Mouse (Mus musculus) adrenal gland, postnatal 4 days (tissue): Measurements from ENCODE around the gene Aco1. TPM values are rescaled to one million over a fixed set of nuclear protein-coding genes. Genes with fewer than 3 reads are reported as not detected.
"Not testable (repeated sequence)": the region's sequence is repeated elsewhere in the genome, so short reads cannot be mapped to it uniquely, and the experiment has no call there.

Experiments
- DNase-seq, 2 experiments: peaks; one replicate each; pipeline ENCODE4 v3.0.0; 2021 to 2022; ENCODE audit warnings: low spot score in 2 of 2, mixed read lengths in 2 of 2
- long read RNA-seq, 2 experiments: library from polyadenylated mRNA; stranded (forward); transcript quantifications; one replicate each; pipeline ENCODE4 v2.0.0; 2021
- total RNA-seq, 2 experiments: library from RNA; stranded (reverse); gene quantifications; 2 replicates each; pipeline ENCODE4 v1.2.3; 2021

Aco1 gene
- 100 to 1,000 TPM; 133 to 144 TPM for total RNA-seq
- long read RNA-seq, experiment 1, transcript Aco1-201 (21 exons, 3,832 nt): major isoform, 114 of 133 reads
- long read RNA-seq, experiment 1, partial matches to known transcripts: 12 of 133 reads
- long read RNA-seq, experiment 1, other reads (novel, unspliced or antisense): 7 of 133 reads
- long read RNA-seq, experiment 2, transcript Aco1-201 (21 exons, 3,832 nt): major isoform, 345 of 420 reads
- long read RNA-seq, experiment 2, partial matches to known transcripts: 48 of 420 reads
- long read RNA-seq, experiment 2, other reads (novel, unspliced or antisense): 27 of 420 reads

- peak; percentile 89 for DNase-seq
Measured at GRCm38 (mm10) chr4:40142743-40143532, at the start of gene Aco1. Gene Aco1 (plus strand): TSS chr4:40143081.

GRCm38 (mm10) chr4:40094974-40095373, 47.9 kb upstream of the Aco1 start:
- DNase-seq: no peak

GRCm38 (mm10) chr4:40102996-40103395, 39.9 kb upstream of the Aco1 start:
- DNase-seq: no peak

- DNase-seq: no peak
Measured at GRCm38 (mm10) chr4:40106004-40106536, 36.8 kb upstream of the Aco1 start.

- DNase-seq: no peak
Measured at GRCm38 (mm10) chr4:40108030-40108429, 34.9 kb upstream of the Aco1 start.

GRCm38 (mm10) chr4:40113173-40113572, 29.7 kb upstream of the Aco1 start:
- no peak for DNase-seq

- DNase-seq: peak in 1 of 2 experiments; percentile 17
Measured at GRCm38 (mm10) chr4:40121221-40121620, 21.7 kb upstream of the Aco1 start.

GRCm38 (mm10) chr4:40122291-40122690, 20.6 kb upstream of the Aco1 start:
- not testable (repeated sequence) for DNase-seq

- DNase-seq: peak in 1 of 2 experiments; percentile 56
Measured at GRCm38 (mm10) chr4:40134468-40135102, 8.3 kb upstream of the Aco1 start.

GRCm38 (mm10) chr4:40136519-40136918, 6.4 kb upstream of the Aco1 start:
- no peak for DNase-seq

- DNase-seq: no peak
Measured at GRCm38 (mm10) chr4:40139663-40140255, 3.1 kb upstream of the Aco1 start.

- DNase-seq: no peak
Measured at GRCm38 (mm10) chr4:40143533-40143871, 621 bp downstream of the Aco1 start.

- no peak for DNase-seq
Measured at GRCm38 (mm10) chr4:40144543-40144942, 1.7 kb downstream of the Aco1 start.

- DNase-seq: no peak
Measured at GRCm38 (mm10) chr4:40144981-40145380, 2.1 kb downstream of the Aco1 start.

GRCm38 (mm10) chr4:40148281-40148680, 5.4 kb downstream of the Aco1 start:
- DNase-seq: no peak

GRCm38 (mm10) chr4:40150046-40150445, 7.2 kb downstream of the Aco1 start:
- DNase-seq: no peak

GRCm38 (mm10) chr4:40152771-40153170, 9.9 kb downstream of the Aco1 start:
- DNase-seq: no peak

GRCm38 (mm10) chr4:40153500-40153899, 10.6 kb downstream of the Aco1 start:
- no peak for DNase-seq

GRCm38 (mm10) chr4:40154751-40155150, 11.9 kb downstream of the Aco1 start:
- no peak for DNase-seq

GRCm38 (mm10) chr4:40155467-40155999, 12.7 kb downstream of the Aco1 start:
- DNase-seq: no peak

GRCm38 (mm10) chr4:40156153-40156552, 13.3 kb downstream of the Aco1 start:
- DNase-seq: peak in 1 of 2 experiments; percentile 43
